Mouse (Mus musculus) liver, embryonic 13.5 days (tissue): ENCODE results near the gene Sept1. TPM values are rescaled to one million over a fixed set of nuclear protein-coding genes. Genes with fewer than 3 reads are reported as not detected.

ENCODE experiments used
- ATAC-seq: fragments of 200-750 bp; cut with Nextera tagmentation; 2 replicates; pipeline ENCODE4 v1.8.0; 2017; ENCODE audit warnings: low read depth, mild to moderate bottlenecking, moderate number of reproducible peaks, moderate library complexity
- DNase-seq: peaks from one replicate; pipeline ENCODE4 v3.0.0; 2022
- H3K27ac ChIP-seq: fragments of 300-500 bp; sonication (generic); 2 replicates; pipeline ENCODE4 v1.5.1; 2015; ENCODE audit warnings: moderate library complexity, mild to moderate bottlenecking, inconsistent platforms
- H3K27me3 ChIP-seq: fragments of 300-500 bp; sonication (generic); 2 replicates; pipeline ENCODE4 v1.6.1; 2015; ENCODE audit warnings: mild to moderate bottlenecking, inconsistent platforms
- H3K36me3 ChIP-seq: fragments of 300-500 bp; sonication (generic); 2 replicates; pipeline ENCODE4 v1.6.1; 2015; ENCODE audit warnings: mild to moderate bottlenecking, inconsistent platforms
- H3K4me1 ChIP-seq: fragments of 300-500 bp; sonication (generic); replicated peaks from 2 replicates; pipeline ENCODE4 v1.6.1; 2015; ENCODE audit warnings: inconsistent platforms
- H3K4me2 ChIP-seq: fragments of 300-500 bp; sonication (generic); 2 replicates; pipeline ENCODE4 v1.6.1; 2015; ENCODE audit warnings: inconsistent platforms, mild to moderate bottlenecking, moderate library complexity
- H3K4me3 ChIP-seq: fragments of 300-500 bp; sonication (generic); replicated peaks from 2 replicates; pipeline ENCODE4 v1.5.1; 2015; ENCODE audit warnings: mild to moderate bottlenecking, inconsistent platforms
- H3K9ac ChIP-seq: fragments of 300-500 bp; sonication (generic); 2 replicates; pipeline ENCODE4 v1.6.1; 2015; ENCODE audit warnings: mild to moderate bottlenecking, inconsistent platforms
- H3K9me3 ChIP-seq: fragments of 300-500 bp; sonication (generic); replicated peaks from 2 replicates; pipeline ENCODE4 v1.6.1; 2016; ENCODE audit warnings: inconsistent platforms
- WGBS: fragments of 180-500 bp; shearing (Covaris S2); methylation state at CpG from one replicate; pipeline ENCODE4 v1.1.7; 2015; ENCODE audit not compliant: insufficient replicate concordance; 5-methylcytosine and 5-hydroxymethylcytosine counted together
- polyA plus RNA-seq: library from polyadenylated mRNA; unstranded; fragments of >200 nt; fragmentation: Nextera tagmentation; extraction: Ambion mirVana; gene quantifications from 2 replicates; pipeline ENCODE4 v1.2.1, GENCODE M21; 2015

Sept1 gene
- polyA plus RNA-seq, 1 experiment from 2014 or later: 9.8 TPM

GRCm38 (mm10) chr7:127216307-127216706, 16.6 kb downstream of the Sept1 start:
- ATAC-seq (no peak), DNase-seq (no peak)
- H3K4me1 ChIP-seq: peaks cover 79% of the 10 kb centered on the region
- H3K36me3 ChIP-seq: no peaks in the 10 kb centered on the region
- peak overlapping the region; percentile 92; the same call in 1 of the 2 replicates for H3K27ac ChIP-seq
- 82% methylated on average over 5 of the region's 5 CpGs for WGBS
- no peaks in the 10 kb centered on the region for H3K9me3 ChIP-seq
- H3K4me2 ChIP-seq: 0 out of 2 replicates have a peak overlapping the region, but pooled peaks have one; percentile 20
- peak overlapping the region; percentile 61; the same call in 1 of the 2 replicates for H3K9ac ChIP-seq
- H3K27me3 ChIP-seq: no peaks in the 10 kb centered on the region
- H3K4me3 ChIP-seq: no peak overlapping the region

DNA sequence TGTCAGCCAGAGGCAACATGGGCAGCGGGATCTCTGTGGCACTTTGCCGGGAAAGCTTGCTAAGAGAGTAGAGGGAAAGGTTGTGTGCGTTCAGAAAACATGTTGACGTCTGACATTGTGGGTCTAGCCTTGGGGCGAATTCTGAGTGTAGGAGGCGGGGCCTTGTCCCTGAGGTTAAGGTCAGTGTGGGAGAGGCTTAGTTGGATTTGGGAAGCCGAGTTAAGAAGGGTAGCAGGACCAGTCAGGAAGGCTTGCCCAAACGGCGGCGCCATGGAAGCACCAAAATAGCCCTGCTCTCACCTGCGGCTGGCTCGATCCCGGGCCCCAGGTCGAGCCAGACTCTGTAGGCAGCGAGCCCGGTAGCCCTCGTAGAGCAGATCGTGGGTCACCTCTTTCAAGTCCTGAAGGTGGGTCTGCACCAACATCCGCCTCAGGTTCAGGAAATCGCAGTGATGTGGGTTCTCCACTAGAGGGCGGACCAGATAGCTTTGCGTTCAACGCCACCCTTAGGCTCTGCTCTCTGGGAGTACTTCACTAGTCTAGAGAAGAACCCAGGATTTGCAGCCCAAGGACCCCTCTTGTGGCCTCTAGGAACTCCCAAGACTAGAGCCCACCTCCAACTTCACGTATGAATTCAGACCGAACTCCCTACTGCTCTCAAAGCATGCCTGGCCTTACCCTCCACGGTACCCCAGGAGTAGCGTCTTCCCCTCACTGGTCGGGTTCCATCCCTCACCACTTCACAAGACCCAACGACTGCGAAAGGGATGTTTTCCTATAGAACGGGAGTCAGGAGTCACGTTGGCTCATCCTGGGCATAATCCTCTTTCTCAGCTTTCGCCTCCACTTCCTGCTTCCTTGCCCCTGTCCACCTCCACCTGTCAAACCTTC, 17.7 kb downstream of the Sept1 start:
- Histone ChIP-seq H3K4me2 (peak overlapping the region; percentile 57), H3K36me3 (no peaks in the 10 kb centered on the region), H3K27ac (peak overlapping the region; percentile 51; the same call in 1 of the 2 replicates), H3K4me3 (peak overlapping the region; percentile 34), H3K9me3 (no peaks in the 10 kb centered on the region), H3K9ac (peak overlapping the region; percentile 55), H3K4me1 (peaks cover 84% of the 10 kb centered on the region), H3K27me3 (no peaks in the 10 kb centered on the region)
- ATAC-seq (peak; percentile 43), DNase-seq (peak; percentile 59)
- 29% methylated on average over 33 of the region's 33 CpGs for WGBS

DNA sequence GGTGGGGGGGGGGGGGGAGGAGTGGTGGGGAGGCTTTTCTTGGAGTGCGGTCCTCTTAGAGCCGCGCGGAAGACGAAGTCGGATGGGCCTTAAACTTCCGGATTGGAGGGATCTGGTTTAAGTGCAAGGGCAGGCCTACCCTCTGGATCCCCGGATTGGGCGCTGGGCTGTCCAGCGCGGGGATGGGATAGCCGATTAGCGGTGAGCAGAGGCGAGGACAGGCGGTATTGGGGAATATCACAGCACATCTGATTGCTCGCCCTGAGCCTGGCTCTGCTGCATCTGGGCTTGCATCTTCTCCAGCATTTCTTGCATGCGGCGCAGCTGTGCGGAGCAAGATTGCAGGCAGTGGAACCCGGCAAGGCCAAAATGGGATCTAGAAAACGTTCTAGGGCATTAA, 18.4 kb downstream of the Sept1 start:
- ATAC-seq: no peak
- Histone ChIP-seq H3K9me3 (no peaks in the 10 kb centered on the region), H3K4me2 (peak overlapping the region; percentile 57), H3K27ac (no peak overlapping the region; the same call in 1 of the 2 replicates), H3K9ac (peak overlapping the region; percentile 55), H3K4me1 (peaks cover 84% of the 10 kb centered on the region), H3K27me3 (no peaks in the 10 kb centered on the region), H3K4me3 (no peak overlapping the region), H3K36me3 (no peaks in the 10 kb centered on the region)
- 71% methylated on average over 21 of the region's 21 CpGs for WGBS
- no peak for DNase-seq

- Histone ChIP-seq H3K9me3 (no peaks in the 10 kb centered on the region), H3K4me1 (peaks cover 81% of the 10 kb centered on the region)
- ATAC-seq: no peak
Measured at GRCm38 (mm10) chr7:127213930-127214329, 19.0 kb downstream of the Sept1 start.

DNA sequence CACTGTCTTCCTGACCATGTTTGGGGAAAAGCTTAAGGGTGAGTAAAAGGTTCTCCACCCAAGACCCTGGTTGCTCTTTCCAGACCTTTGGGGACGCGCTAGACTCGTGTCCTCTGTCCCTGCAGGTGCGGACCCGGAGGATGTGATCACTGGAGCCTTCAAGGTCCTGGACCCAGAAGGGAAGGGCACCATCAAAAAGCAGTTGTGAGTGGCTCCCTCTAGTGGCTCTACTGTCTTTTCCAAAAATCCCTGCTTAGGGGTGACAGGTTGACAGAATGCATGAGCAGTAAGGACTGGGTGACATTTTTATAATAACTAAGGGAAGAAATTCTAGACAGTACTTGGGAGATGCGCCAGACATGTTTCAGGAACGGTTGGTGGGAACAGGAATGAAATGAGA, 19.4 kb downstream of the Sept1 start:
- peaks cover 77% of the 10 kb centered on the region for H3K4me1 ChIP-seq
- H3K27me3 ChIP-seq: no peaks in the 10 kb centered on the region
- H3K36me3 ChIP-seq: no peaks in the 10 kb centered on the region
- no peak for ATAC-seq
- 30% methylated on average over 7 of the region's 7 CpGs for WGBS
- no peak overlapping the region for H3K4me3 ChIP-seq
- no peak for DNase-seq
- no peak overlapping the region for H3K4me2 ChIP-seq
- no peak overlapping the region for H3K9ac ChIP-seq
- no peak overlapping the region for H3K27ac ChIP-seq
- H3K9me3 ChIP-seq: no peaks in the 10 kb centered on the region

More at GRCm38 (mm10) chr7:127213930-127214329, 19.0 kb downstream of the Sept1 start:
- Histone ChIP-seq H3K27me3 (no peaks in the 10 kb centered on the region), H3K27ac (0 out of 2 replicates have a peak overlapping the region, but pooled peaks have one; percentile 15), H3K4me2 (no peak overlapping the region), H3K9ac (no peak overlapping the region), H3K4me3 (no peak overlapping the region), H3K36me3 (no peaks in the 10 kb centered on the region)
- no peak for DNase-seq
- WGBS: 65% methylated on average over 12 of the region's 12 CpGs

- 81% methylated on average over 12 of the region's 12 CpGs for WGBS
- Histone ChIP-seq H3K36me3 (no peaks in the 10 kb centered on the region), H3K4me1 (peaks cover 68% of the 10 kb centered on the region), H3K27ac (no peak overlapping the region), H3K9ac (no peak overlapping the region), H3K27me3 (no peaks in the 10 kb centered on the region), H3K9me3 (no peaks in the 10 kb centered on the region), H3K4me3 (no peak overlapping the region), H3K4me2 (no peak overlapping the region)
- ATAC-seq (no peak), DNase-seq (no peak)
Measured at GRCm38 (mm10) chr7:127212432-127213250, 20.3 kb downstream of the Sept1 start.

DNA sequence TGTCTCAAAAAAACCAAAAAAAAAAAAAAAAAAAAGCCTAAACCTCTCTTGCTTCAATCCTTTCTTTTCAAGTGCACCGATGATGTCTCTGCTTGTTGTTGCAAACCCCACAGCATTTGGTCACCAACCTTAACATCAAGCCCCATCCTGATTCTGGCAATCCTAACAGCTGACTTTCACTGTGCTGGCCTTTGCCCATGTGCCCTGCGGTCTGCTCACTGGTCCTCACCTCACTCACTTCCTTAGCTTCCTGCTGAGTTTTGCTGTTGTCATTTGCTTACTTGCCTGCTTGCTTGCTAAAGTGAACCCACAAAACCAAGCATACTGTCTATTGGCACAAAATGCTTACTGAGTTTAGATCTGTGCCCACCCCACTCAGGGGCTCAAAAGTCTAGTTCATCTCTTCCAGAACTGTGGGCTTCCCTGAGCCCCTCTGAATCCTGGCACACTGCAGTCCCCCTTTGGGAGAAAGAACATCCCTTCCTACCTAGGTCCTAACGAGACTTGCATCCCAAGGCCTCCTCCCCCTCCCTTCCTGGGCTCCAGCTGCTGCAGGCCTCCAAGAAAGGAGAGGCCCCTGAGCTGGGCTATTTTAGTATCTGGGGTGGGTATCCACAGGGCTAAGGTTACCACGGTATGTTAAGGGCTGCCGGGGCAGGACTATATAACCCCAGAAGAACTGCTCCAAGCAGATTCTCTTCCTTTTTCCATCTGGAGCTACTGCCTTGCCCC, 21.8 kb downstream of the Sept1 start:
- no peak overlapping the region for H3K4me2 ChIP-seq
- H3K9me3 ChIP-seq: no peaks in the 10 kb centered on the region
- ATAC-seq (no peak), DNase-seq (no peak)
- 76% methylated on average over 5 of the region's 5 CpGs for WGBS
- peaks cover 66% of the 10 kb centered on the region for H3K4me1 ChIP-seq
- H3K9ac ChIP-seq: no peak overlapping the region
- H3K4me3 ChIP-seq: no peak overlapping the region
- H3K27ac ChIP-seq: peak overlapping the region; percentile 22; the same call in 1 of the 2 replicates
- no peaks in the 10 kb centered on the region for H3K27me3 ChIP-seq
- 0 out of 2 replicates have a peak, but pooled peaks cover 2% of the 10 kb centered on the region for H3K36me3 ChIP-seq

- Histone ChIP-seq H3K4me1 (peaks cover 67% of the 10 kb centered on the region), H3K27me3 (no peaks in the 10 kb centered on the region), H3K9ac (peak overlapping the region; percentile 99), H3K9me3 (no peaks in the 10 kb centered on the region), H3K36me3 (peaks cover 5% of the 10 kb centered on the region), H3K4me3 (peak overlapping the region; percentile 89), H3K27ac (peak overlapping the region; percentile 98), H3K4me2 (peak overlapping the region; percentile 95)
- ATAC-seq (no peak), DNase-seq (no peak)
- 84% methylated on average over 4 of the region's 4 CpGs for WGBS
Measured at GRCm38 (mm10) chr7:127210266-127210665, 22.7 kb downstream of the Sept1 start.

- no peak for ATAC-seq
- peaks cover 67% of the 10 kb centered on the region for H3K4me1 ChIP-seq
- H3K27me3 ChIP-seq: no peaks in the 10 kb centered on the region
- H3K27ac ChIP-seq: peak overlapping the region; percentile 98
- H3K36me3 ChIP-seq: peaks cover 7% of the 10 kb centered on the region
- peak overlapping the region; percentile 89 for H3K4me3 ChIP-seq
- no peak for DNase-seq
- peak overlapping the region; percentile 99 for H3K9ac ChIP-seq
- H3K4me2 ChIP-seq: peak overlapping the region; percentile 95
- 72% methylated on average over 5 of the region's 5 CpGs for WGBS
- no peaks in the 10 kb centered on the region for H3K9me3 ChIP-seq
Measured at GRCm38 (mm10) chr7:127209851-127210250, 23.1 kb downstream of the Sept1 start.

- ATAC-seq: peak; percentile 87
- peaks cover 65% of the 10 kb centered on the region for H3K4me1 ChIP-seq
- H3K36me3 ChIP-seq: peaks cover 15% of the 10 kb centered on the region
- H3K9ac ChIP-seq: peak within 1 kb of the TSS; percentile 99
- H3K9me3 ChIP-seq: no peaks in the 10 kb centered on the region
- DNase-seq: peak; percentile 90
- H3K4me2 ChIP-seq: peak within 1 kb of the TSS; percentile 95
- WGBS: 1% methylated on average over 43 of the region's 44 CpGs
- no peaks in the 10 kb centered on the region for H3K27me3 ChIP-seq
- H3K4me3 ChIP-seq: peak within 1 kb of the TSS; percentile 89
- peak within 1 kb of the TSS; percentile 98 for H3K27ac ChIP-seq
Measured at GRCm38 (mm10) chr7:127208553-127209438, 24.1 kb downstream of the Sept1 start, which contains the start of gene Mylpf. Gene Mylpf, plus strand, starts transcription at chr7:127208890.
